Mouse (Mus musculus) thymus, postnatal 36 days (tissue): Measurements from ENCODE around the gene Fancd2os.
A peak's percentile ranks its signal among the peaks of the same experiment; 100 is the strongest.

Experiments
- DNase-seq, 2 experiments: peaks; one replicate each; pipeline ENCODE4 v3.0.0; 2022; ENCODE audit warnings: mixed read lengths in 2 of 2

The Fancd2os gene

DNA sequence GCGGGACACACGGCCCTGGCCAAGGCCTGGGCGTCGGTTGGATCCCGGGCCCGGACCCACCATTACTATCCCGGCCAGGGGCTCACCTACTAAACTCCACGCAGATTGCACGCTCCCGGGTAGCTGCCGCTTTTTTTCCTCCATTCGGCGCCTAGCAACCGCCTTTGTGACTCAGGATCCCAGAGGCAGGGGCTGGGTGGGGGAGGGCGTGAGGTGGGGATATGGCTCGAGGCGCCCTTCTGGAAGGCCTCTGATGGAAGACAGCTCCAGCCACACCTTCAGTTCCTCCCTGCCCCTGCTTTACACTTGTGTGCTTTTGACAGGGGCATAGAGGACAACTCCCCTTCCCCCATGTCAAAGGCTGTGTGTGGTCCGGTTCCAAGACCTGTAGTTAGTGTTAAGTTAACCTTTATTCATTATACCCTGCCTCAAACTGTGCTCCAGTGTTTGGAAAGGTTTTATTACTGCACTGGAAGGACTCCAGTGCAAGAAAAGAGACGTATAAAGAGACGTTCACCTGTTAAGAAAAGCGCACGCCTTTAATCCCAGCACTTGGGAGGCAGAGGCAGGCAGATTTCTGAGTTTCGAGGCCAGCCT is at the start of gene Fancd2os:
Gene Fancd2os, minus strand, starts transcription at position 173 of the 597 bp plus-strand sequence.
- DNase-seq: no peak

DNA sequence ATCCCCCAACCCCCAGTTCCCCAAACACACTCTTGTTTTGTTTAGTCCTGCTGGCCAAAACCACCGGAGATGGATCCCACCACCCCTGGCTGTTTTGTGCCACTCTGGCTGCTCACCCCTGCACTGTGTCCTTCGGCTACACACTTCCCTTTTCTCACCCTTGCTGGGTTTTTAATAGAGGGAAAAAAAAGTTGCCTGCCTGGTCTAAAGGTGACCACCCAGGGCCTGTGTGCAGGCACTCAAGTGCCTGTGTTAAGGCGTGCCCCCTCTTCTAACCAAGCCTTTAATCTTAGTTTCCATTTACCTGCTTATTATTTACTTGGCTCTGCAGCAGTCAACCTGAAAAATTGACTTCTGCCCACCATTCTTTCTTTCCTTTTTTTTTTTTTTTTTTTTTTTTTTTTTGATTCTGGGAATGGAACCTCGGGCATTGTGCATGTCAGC is 49.7 kb upstream of the Fancd2os start:
- DNase-seq: no peak

DNA sequence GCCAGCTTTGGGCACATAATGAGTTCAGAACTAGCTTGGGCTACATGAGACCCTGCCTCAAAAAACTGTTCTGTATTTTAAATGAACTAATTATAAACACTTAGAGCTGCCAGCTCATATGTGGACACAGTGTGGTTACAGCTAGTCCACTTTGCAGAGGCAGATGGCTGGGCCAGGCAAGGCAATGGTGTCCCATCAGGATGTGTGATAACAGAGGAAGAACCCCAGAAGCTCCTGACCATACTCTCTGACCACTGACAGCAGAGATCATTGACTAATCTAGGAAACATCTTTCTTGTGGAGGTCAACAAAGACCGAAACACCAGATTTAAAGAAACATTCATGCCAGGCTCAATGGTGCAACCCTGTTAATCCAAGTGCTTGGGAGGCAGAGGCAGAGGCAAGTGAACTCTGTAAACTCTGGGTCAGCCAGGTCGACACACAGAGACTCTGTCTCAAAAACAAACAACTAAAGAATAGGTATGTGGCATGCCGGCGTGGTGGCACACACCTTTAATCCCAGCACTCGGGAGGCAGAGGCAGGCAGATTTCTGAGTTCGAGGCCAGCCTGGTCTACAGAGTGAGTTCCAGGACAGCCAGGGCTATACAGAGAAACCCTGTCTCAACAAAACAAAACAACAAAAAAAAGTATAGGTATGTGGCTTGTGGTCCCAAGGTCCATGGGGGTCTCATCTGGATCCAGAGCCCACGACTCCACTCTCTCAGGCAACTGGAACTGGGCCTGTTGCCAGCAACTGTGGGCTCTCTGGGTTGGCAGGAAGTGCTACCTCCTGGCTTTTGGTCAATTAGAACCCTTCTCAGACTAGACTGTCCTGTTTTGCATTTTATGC is 49.1 kb upstream of the Fancd2os start:
- DNase-seq: no peak

DNA sequence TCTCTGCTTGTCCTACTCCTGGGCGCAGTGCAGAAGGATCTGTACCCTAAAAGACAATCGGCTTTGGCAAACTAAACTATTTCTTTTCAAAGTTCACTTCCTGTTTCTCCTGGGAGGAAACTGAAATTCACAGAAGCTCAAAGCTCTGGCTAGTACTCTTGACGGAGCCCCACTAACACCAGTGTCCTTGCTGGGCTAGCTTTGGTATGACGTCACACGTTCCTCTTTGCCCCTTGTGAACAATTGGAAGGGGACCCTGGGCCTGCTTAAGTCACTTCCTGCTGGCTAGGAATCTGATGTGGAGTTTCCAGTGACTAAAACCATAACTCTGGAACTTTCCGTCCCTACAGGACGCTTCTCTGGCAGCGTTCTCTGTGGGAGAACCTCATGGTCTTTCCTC is 44.3 kb upstream of the Fancd2os start:
- DNase-seq: no peak

DNA sequence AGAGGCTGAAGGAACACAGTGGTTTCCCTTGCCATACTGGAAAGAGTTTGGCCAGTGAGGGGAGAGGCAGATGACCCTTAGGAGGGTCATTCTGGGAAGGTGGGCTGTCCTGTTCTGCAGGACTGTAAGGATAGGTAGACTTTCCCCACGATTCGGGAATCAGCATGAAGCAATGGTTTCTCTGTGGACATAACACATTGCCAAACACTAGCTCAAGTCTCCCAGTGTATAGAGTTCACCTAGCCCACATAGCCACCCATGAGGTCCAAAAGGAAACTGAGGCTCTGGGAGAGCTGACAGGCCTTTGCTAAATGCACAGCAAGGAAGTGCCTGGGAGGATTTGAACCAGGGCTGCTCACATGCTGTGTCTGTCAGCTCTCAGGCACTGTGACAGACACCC is 43.5 kb upstream of the Fancd2os start:
- DNase-seq: no peak

DNA sequence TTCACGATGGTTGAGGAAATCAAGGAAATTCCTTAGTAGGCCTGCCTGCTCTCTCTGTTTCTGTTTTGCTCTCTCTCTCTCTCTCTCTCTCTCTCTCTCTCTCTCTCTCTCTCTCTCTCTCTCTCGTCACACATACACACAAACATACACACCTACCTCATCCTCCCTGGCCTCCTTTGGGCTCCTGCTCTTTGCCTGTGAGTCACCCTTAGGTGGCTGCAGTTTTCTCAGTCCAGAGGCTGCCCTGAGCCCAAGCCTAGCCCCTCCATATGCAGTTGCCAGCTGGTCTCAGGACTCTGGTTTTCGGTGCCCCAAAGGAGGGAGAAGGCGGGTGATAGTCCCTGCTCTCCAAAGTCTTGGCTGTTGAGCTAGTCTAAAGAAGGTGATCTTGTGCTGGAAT is 42.5 kb upstream of the Fancd2os start:
- no peak for DNase-seq

DNA sequence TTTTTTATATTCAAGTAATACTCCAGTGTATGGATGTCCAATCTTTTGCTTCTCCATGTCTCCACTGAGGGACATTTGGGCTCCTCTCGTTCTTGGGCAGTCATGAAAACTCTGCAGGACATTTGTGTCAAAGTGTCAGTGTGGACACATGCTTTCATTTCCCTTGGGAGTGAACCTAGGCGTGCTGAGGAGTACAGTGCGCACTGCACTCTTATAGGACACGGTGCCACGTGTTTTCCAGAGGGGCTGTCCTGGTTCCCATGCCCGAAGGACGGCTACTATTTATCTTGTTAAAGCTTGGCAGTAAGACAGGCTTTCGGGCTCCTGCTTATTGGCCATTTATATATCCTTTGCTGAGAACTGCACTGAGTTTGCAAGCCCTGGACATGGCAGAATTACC is 42.1 kb upstream of the Fancd2os start:
- no peak for DNase-seq

DNA sequence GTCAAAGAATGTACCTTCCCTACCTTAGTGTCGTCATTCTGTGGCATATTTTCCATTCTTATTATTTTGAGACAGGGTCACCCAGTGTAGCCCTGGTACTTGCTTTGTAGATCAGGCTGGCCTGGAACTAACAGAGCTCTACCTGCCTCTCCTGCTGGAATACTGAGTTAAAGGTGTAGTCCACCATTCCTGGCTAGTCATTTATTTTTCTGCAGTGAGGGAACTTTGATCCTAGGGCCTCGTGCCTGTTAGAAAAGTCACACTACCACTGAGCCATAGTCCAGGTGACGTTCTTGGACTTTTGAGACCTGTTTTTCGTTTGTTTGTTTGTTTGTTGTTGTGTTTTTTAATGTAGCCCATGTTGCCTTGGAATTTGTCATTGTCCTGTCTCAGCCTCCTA is 38.7 kb upstream of the Fancd2os start:
- DNase-seq: no peak

DNA sequence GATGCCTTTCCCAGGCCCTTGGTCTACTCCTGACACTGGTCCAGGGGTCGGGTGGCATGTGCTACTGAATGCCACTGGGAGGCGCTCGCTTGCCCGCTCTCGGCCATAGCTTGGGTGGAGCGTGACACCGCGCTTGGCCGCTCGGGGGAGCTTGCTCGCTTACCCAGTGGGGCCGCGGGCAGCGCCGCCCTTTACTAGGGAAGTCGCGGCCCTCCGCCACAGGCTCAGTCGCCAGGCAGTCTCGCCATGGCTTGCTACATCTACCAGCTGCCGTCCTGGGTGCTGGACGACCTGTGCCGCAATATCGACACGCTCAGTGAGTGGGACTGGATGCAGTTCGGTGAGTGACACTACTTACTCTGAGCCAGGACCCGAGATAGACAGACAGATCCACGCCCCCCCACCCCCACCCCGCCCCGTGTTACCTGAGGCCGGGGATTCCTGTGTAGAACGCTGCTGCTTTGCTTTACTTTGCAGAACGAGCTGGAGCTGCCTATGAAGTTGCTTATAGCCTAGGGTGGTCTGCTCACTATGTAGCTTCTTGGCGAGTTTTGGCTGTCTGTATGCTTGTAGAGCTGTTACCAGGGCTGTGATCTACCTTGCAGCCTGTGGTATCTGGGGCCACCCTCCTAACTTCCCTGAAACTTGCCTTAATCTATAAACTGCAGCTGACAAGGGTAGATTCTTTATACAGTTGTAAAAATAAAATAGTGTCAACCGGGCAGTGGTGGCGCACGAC is 38.0 kb upstream of the Fancd2os start, which contains the start of gene Irak2:
Gene Irak2, plus strand, starts transcription at position 166 of the 739 bp plus-strand sequence.
- DNase-seq: peak; percentile 93 to 97

DNA sequence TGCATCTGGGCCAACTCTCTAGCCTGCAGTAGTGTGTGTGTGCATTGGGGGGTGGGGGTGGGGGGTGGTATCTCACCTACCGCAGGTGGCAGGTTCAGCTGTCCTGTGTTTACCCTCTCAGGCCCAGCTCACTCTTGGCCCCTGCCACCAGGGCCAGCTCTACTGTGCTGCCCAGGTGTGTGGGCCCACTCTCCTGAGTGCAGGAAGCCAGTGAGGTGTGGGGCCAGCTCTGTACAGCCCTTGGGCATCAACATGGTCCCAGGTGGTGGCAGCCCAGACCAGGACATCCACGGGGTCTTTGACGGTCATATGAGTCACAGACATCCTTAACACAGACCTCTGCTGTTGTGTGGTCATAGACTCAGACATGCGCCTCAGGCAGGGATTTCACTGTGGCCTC is 32.3 kb upstream of the Fancd2os start:
- DNase-seq: no peak

DNA sequence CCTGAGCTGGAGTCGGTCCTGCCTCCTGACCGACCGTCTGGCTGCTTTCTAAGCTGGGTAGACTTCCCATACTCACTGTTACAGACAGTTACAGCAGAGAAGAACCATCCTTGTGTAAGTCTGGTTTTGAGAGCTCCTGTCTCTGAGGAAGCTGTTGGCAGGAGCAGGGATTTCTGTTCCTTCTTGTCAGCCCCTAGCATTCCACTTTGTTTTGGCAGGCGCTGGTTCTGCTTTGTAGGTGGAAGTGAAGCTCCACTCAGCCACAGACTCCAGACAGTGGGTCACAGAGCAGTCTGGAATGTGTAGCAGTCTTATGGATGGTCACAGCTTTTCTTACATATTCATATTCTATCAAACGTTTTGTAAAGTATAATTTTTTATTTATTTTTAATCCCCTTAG is 29.8 kb upstream of the Fancd2os start:
- DNase-seq: no peak

DNA sequence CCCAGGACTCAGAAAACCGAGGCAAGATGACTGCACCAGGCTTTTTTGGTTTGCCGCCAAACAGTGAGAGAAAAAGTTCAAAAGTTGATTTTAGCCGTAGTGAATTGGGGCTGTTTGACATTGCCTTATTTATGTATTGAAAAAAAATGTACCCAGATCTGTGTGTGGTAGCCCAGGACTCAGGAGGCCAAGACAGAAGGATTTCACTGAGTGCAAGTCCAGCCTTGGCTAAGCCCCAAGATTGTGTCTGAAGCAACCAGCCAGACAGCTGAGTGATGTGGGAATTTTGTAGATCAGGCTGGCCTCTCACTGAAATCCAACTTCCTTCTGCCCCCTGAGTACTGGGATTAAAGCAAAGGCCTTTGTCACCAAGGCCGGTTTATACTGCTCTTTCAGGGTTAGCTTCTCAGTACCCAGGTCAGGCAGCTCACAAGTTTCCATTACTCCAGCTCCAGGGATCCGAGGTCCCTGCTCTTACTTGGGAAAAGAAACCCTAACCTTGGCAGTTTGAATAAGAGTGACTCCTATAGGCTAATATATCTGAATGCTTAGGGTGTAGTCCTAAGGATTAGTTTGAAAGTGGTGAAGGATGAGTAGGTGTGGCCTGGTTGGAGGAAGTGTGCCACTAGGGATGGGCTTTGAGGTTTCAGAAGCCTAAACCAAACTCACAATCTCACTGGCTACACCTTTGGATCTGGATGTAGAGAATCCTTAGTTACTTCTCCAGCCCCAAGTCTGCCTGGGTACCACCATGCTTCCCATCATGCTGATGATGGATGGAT is 24.7 kb upstream of the Fancd2os start:
- DNase-seq: no peak

DNA sequence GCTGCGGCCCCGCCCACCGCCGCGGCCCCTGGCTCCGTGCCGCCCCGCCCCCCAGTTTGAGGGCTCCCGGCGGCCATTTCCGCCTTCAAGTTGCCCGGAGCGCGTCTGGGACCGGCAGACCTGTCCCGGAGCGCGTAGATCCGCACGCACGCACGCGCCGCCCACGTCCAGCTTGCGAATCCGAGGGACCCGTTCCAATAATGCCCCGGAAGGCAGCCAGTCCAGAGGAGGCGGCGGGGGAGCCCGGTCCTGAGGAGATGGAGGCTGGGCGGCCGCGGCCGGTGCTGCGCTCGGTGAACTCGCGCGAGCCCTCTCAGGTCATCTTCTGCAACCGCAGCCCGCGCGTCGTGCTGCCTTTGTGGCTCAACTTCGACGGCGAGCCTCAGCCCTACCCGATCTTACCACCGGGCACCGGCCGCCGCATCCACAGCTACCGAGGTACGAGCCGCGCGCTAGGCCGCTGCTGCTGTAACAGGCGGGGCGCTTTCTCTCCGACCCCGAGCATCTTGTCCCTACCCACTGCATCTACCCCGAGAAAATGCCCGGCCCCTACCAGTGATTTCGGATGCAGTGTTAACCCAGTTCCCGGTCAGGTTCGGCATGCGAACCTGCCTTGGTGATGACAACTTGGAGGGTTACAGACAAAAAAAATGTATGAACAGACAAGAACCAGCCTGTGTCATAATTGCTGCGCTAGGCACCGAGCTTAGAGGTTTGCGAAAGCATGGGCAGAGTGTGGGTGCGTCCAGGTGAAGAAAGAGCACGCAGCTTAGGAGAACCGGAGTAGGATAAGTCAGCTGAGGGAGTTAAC is 23.6 kb upstream of the Fancd2os start, which contains the start of gene Vhl:
Gene Vhl, plus strand, starts transcription at position 19 of the 811 bp plus-strand sequence.
- DNase-seq: peak; percentile 83 to 86

DNA sequence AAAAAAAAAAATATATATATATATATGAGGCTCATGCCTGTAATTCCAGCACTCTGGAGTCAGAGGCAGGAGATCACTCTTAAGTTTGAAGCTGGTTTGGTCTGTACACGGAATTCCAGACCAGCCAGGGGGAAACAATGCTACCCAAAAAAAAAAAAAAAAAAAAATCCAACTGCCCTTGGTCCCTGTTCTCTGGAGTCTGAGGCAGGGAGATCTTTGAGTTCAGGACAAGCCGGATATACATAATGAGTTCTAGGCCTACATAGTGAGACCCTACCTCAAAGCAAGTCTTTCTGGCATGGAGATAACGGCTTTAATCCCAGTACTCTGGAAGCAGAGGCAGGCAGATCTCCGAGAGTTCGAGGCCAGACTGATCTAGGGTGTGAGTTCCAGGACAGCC is 22.9 kb upstream of the Fancd2os start:
- no peak for DNase-seq

DNA sequence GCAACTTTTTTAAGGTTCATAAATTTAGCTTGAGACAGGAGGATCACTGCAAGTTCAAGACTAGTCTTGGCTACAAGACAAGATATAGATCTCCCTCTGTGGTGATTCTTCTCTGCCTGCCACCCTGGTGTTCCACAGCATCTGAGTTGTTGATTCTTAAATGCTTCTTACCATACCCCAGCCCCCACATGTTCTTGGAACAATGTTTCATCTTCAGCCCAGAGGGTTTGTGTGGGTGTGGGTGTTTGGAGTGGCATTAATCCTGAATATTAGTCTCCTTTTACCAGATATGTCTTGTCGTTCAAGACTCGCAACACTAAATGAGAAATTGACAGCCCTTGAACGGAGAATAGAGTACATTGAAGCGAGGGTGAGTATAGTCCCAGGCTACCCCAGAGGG is 15.0 kb upstream of the Fancd2os start:
- DNase-seq: no peak

DNA sequence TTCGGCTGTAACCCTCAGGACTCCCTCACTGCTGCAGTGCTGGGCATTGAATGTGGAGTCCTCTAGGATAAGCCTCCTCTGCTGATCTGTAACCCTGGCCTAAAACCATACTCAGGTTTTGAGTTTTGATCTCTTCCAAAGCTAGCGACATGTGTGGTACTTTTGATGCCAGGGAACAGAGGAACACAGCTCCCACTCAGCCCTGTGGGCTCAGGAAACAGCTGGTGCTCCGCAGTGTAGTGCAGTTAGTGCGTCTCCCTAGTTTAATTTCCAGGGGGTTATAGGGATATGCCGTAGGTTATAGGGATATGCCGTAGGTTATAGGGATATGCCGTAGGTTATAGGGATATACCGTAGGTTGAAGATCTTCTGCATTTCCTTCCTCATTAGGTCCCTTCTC is 14.5 kb upstream of the Fancd2os start:
- DNase-seq: no peak

DNA sequence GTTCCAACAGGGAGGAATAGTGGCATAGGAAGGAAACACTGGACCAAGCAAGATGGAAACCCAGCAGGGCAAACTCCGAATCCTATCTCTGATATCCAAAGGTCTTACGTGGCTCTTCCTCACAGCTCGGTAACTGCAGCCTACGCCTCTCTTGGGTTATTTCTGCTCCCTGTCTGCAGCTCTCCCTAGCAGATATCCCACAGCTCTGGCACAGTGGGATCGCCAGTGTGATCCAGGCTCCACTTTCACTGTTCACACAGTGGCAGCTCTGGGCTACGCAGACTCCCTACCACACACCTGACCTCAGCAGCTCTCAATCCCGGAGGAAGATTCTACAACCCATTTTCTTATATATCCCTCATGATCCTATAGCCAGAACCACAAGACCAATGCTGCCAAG is 13.6 kb upstream of the Fancd2os start:
- DNase-seq: no peak

DNA sequence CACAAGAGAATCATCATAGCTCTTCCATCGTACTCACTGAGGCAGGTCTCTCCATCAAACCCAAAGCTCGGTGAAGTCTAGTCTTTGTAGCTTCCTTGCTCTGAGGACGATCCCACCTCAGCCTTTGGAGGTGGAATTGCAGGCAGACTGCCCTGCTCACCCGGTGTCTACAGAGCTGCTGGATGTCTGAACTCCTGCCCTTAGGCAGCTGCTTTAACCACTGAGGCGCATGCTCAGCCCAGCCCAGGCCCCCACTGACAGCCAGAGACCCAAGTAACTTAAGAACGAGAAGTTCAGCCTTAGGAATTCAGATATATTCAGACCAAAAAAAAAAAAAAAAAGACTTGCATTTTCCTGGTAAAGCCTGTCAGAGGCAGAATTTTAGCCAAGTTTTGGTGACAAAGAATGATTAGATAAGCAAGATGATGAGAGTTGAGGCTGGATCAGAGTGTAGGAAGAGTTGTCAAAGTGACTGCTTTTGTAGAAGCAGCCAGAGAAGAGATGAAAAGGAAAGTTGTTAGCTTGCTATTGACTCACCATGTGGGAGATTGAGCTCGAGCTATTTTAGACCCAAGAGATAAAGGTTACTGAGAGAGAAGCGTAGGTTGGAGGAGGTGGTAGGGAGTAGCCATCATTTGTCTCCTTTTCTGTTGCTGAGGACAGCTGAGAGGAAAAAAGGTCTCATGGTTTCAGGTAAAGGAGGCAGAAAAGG is 11.9 kb upstream of the Fancd2os start:
- DNase-seq: no peak

DNA sequence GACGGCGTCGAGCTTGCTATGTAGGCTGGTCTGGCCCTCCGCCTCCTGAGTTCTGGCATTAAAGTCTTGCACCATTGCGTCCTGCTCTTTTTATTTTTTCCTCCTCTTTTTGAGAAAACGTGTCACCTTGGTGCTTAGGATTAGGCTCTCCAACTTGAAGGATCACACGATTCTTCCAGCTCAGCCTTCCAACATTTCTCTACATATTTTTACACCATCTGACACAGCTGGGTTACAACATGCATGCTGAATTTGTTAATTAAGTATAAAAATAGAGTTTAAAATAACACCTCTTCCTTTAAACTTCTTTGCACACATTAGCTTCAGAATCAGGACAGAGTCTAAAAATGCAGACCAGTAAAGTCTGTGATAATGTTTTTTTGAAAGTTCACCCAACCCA is 8.8 kb upstream of the Fancd2os start:
- DNase-seq: no peak

DNA sequence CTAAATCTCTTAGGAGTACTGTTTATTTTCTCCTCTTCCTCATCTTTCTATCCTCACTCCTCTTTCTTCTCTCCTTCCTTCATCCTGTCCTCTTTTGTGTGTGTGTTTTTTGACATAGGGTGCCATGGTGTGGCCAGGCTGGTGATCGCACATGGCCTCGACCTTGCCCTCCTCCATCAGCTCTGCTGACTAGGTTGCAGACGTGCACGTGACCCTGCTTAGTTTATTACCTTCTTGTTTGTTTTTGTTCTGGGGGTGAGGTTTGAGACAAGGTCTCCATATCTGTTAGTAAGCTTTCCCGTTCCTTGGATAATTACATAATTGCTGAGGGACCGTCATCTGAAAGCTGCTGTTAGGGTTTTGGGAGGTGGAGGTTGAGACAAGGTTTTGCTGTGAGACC is 8.4 kb upstream of the Fancd2os start:
- DNase-seq: no peak

DNA sequence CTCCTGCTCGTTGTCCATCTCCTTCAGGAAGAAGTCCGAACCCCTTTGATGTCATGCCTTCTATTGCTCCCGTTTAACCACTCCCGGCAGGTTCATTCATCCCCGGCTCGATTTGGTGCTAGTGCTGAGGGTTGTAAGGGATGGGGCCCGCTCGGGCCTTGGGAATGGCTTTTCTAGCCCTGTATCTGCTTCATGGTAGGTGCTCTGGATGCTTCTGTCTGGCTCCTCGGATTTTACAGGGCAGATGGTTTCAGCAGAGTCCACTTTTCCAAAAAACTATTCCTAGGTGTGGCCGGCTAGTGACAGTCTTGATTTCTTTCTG is 4.7 kb upstream of the Fancd2os start:
- DNase-seq: no peak
